Mouse (Mus musculus) hematopoietic stem cell, adult 5-6 weeks (primary cell): ENCODE data around the gene Sp4. TPM values are rescaled to one million over a fixed set of nuclear protein-coding genes. Genes with fewer than 3 reads are reported as not detected.

ENCODE experiments used
- ATAC-seq, 2 experiments: fragments of 125-278 bp in 1 of 2; replicated peaks in 1 of 2; 2 replicates each; pipeline ENCODE4 v1.8.0; 2016 to 2017; ENCODE audit warnings: inconsistent platforms in 2 of 2, mild to moderate bottlenecking in 2 of 2, moderate number of reproducible peaks in 2 of 2, low read depth in 1 of 2, moderate TSS enrichment in 1 of 2; ENCODE audit not compliant: low FRiP score in 2 of 2, poor library complexity in 2 of 2, severe bottlenecking in 2 of 2, insufficient read depth in 1 of 2, low TSS enrichment in 1 of 2
- total RNA-seq: library from RNA; stranded (forward); fragments of 172-1452, 232-1000 nt; gene quantifications from 2 replicates; pipeline ENCODE4 v1.2.3, GENCODE M21; 2017

Gene Sp4
- total RNA-seq: 29.9 and 30.0 TPM in 2 replicates

DNA sequence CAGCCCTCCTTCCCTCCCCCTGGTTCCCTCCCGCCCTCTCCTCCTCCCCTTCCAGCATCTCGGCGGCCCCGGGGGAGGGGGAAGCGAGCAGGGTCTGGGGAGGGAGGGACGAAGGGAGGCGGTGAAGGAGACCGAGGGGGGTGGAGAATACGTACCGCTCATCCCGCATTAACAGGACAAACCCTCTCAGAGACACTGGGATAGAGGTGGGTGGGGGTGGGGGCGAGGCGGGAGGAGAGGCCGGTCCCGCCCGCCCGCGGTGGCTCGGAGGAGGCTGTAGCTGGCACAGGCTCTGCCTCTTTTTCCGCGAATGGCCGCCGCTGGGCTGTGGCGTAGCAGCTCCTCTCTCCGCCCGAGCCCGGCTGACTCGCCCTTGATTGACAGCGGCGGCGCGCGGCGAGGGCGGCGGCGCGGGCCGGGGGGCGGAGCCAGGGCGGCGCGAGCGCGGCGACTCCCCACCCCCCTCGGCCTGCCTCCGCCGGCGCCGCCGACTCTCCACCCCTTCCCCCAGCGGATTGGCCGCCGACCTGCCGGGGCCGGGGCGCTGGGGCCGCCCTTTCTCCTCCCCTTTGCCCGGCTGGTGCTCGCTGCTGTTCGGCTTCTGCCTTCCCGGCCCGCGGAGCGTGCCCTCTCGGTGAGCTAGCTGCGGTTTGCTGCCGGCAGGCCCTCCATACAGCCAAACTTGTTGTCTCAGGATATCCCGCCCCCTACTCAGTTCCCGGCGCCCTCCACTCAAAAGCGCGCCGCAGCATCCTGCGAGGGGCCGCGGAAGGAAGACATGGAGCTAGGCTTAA lies at the start of gene Sp4:
Gene Sp4, minus strand, starts transcription at position 369 of the 794 bp plus-strand sequence.
- peak; percentile 58 to 68 for ATAC-seq

DNA sequence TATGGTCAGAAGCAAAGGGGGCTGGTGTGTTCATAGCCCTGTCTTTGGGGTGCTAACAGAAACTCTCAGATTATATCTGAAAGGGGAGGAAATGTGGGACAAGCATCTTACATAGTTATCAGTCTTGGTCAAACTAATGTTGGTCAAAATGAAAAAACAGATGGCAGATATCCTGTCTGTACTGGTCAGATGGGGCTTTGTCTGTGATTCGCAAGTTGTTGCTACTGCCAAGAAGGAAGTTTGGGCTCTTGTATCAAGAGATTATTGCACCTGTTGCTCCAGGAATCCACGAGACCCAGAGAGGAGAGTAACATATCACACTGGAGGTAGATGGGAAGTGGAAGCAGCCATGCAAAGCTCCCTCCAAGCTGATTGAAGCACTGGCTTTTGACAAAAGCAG lies 37.9 kb upstream of the Sp4 start:
- ATAC-seq: no peak

DNA sequence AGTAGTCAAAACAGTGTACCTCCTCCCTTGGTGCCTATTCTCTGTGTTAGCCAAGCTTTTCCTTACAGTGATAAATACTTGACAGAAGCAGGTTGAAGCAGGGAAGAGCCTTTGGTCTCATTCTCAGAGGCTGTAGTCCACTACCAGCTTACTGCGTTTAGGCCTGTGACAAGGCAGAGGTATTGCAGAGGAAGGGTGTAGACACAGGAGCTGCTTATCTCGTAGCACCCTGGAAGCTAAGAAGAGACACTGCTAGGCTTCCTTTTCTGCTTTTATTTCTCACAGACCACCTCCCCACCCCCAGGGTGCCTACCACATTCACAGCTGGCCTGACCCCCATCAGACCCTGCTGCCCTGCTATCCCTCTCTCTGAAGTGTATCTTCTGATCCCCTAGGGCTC lies 37.0 kb upstream of the Sp4 start:
- no peak for ATAC-seq

DNA sequence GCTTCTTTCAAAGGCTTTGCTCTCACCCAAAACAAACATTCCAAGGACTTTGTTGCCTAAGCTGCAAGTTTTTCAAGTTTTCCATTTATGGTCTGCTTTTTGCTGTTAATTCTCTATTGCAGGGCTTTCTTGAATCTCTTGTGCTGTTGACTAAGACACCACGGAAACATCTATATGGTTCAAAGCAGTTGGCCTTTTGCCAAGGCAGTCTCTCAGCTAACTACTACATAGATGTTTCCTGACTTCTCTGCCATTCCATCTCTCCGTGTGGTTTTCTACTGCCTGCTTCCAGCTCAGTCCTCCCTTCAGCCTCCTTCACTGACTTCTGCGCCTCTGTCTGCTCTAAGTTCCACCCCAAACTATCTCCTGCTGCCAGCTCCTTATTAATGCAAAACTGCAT lies 36.1 kb upstream of the Sp4 start:
- no peak for ATAC-seq

DNA sequence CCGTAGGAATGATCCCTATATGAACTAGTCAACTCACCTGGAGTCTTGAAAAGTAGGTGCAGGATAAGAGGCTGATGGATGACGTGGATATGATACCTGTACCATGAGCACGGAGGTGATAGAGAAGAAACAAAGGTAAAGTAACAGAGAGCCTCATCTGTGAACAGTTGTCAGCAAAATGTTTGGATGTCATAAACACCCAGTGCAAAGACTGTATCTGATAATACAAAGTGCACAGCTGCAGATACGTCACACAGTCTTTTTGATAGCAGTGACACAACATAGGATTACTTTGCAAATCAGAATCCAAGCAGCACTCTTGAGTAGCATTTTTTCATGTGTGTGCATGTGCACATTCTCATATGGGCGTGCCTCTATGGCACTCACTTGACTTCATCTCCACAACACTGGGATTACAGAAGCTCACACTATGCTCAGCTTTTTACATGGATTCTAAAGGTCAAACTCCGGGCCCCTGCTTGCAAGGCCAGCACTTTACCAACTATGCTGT lies 27.6 kb upstream of the Sp4 start:
- no peak for ATAC-seq

DNA sequence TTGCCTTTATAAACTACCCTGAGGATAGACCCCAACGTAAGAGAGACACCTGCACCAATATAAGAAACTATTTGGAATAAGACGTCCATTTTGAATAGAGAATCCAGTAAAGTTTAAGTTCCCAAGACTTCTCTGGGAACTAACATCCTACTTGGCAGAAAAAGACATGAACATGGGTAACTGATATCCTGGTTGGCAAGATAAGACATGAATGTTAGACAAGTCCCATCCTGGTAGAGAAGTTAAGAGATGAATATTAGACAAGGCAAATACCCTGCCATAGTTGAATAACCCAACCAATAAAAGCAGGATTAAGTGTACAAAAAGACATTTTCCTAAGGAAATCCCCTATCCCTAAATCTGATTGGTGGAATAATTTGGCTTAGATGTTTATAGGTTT lies 26.3 kb upstream of the Sp4 start:
- no peak for ATAC-seq

DNA sequence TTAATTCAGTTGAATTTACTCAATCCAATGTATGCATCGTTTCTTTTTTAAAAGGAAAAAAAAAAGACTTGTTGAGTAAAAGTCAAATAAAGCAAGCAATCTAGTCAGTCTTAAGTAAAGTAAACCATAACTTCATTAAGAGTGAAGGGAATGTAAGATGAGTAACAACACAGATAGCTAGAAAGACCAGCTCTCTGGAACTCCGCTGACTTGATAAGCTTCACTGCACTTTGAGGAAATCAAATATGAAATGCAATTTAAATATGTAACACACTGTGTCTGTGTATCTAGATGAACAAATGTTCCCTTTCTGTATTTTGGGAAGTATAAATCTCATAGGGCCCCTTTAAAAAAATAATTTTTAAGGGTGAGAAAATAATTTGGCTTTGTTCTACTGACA lies 24.9 kb upstream of the Sp4 start:
- ATAC-seq: no peak

DNA sequence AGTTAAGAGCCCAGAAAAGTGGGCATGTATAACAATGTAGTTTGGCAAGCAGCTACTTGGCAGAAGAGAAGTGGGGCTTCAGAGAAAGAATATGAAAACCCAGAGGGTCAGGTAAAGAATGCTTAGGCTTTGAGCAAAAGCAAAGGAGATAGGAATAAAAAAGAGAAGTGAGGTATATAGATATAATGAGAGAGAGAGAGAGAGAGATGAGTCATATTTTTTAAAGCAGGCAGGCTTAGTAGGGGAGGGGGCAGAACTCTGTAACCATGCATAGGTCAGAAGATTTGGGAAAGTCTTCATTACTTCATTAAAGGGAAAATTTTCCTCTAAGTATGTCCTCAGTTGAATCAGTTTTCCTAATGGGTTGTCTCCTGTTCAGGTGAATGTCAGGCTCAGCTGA lies 18.8 kb upstream of the Sp4 start:
- no peak for ATAC-seq

DNA sequence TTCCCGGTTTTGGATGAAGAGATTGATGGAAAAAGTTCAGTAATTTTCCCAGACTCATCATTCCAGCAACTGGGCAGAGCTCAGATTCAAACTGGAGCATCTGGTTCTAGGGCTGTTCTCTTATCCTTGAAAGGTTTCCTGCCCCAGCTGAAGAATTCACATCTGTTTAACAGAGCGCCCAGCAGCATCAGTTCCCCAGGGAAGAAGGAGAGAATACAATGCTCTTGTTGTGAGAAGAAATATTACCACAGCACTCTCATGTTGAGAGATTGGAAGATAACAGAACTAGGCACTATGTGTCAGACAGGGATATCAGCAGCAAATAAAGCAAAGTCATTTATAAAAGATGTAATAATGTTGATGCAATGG lies 13.2 kb upstream of the Sp4 start:
- ATAC-seq: no peak

DNA sequence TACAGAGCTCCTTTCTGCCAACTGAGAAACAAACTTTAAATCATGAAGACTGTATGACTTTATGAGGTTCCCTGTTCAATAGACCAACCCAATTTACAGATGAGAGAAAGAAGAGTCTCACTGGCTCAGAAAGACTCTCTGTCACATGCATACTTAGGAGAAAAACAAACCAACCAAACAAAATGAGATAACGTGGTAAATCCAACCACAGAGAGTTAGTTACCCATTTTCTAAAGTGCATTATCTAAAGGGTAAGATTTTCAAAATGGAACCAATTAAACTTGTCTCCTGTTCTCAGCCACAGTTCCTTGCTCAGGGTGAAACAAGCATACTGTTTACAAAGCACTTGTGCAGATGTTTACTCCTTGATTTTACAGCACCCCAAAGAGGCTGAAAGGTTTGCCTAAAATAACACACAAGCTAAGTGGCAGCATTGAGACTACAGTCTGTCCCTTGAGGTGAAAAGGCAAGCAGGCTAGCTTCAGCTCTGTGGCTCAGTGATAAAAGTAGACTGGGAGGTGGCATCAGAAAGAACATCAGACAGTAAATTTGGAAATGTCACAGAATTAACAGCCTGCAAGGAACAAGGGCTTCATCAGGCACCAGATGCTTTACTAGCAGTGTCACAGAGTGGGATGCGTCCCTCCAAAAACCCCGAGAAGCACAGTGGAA lies 12.7 kb upstream of the Sp4 start:
- ATAC-seq: no peak

DNA sequence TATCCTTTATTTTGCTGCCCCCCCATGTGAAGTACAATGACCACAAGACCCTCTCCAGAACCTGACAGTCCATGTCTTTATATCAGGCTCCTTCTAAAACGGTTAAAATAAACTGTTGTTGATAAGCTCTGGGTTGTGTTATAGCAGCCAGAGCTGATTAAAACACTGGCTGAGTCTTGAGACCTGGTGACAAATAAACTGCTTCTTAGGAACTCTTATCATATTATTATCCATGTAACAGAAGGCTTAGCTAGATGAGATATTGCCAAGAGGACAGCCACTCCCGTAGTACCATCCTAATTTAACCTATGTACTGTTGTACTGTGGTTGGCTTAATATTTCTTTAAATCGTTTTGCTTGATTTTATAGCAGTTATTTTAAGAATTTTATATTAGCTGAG lies 2.3 kb upstream of the Sp4 start:
- ATAC-seq: no peak

DNA sequence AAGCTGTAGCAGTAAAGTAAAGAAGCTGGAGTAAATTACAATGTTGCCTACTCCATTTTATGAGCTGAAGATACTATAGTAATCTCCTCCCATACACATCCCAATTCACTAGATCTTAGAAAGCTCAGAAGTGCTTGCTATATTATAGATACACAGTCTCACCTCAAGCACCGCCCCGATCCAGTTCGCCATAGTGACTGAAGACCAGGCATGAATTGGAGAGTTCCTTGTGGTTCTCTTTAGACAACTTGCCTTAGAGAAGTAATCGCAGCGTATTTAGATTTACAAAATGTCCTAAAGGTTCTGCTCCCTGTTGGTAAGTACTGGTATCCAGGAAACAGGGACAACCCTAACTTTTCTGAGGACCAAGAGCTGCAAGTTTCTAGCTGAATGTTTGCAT lies 1.8 kb upstream of the Sp4 start:
- no peak for ATAC-seq

DNA sequence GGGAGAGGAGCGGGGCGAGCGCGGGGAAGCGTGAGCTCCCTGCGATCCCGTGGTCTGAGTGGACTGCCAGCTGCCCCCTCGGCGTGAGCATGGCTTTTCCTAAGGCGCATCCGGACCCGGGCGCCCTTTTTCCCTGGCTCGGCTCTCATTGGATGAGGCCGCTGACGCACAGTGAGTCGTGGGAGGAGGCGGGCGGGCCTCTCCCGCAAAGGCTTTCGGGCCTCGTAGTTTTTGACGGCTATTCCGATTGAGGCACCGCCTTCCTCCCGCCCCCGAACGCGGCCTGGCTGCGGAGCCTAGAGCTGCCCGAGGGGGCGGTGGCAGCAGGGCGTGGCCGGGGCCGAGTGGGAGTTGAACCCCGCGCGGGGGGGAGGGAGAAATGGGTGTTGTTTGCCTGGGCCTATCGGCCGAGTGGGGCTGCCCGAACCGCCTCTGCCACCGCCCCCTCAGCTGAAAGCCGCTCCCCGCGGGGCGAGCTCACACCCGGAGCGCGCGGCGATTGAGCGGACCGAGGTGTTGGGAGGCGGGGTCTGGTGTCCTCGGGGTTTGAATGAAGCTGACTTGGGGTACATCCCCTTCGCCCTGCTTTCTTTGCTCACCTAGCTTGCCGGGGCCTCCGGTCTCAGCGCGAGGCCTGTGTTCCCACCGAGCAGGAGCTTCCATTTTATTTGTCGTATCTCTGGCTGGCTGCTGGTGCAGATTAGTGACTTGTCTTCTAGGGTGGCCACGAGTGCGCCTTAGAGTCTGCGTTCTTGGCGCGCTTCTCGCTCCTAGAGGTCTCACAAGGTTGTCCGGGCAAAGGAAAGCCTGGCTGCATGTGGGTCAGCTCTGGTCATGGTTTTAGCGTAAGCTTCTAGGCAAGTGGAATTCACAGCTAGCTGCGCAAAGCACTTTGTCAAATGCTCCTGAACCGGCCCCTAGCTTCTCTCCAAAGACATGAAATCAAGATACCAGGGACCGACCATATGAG lies 911 bp upstream of the Sp4 start:
- peak; percentile 77 to 81 for ATAC-seq

DNA sequence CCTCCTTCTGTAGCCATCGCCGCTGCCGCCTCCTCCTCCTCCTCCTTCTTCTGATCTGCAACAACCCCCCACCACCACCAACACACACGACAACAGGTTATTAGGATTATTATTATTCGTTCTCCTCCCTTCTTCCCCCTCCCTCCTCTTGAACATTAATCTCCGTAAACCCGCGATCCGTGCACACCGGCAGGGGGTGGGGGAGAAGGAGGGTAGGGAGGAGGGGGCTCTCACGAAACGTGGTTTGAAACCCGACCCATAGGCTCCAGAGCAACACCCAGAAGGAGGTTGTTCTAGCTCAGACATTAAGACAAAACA lies 527 bp downstream of the Sp4 start:
- no peak for ATAC-seq

DNA sequence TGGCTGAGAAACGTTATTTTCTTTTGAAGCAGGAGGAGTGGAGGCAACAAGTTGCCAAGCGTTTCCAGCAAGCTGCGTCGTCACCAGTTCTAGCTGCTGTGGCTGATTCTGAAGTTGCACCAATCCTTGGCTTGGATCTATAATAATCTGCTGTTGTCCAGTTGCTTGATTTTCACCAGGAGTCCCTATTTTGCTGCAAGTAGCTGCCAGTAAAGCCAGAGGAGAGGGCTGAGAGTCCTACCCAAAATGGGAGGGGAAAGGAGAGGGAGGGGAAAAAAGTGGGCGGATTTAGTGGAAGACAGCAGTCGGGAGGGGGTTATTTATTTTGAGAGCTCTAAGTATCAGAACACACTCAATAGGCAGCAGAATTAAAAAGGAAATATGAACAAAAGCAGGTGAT lies 1.3 kb downstream of the Sp4 start:
- no peak for ATAC-seq

DNA sequence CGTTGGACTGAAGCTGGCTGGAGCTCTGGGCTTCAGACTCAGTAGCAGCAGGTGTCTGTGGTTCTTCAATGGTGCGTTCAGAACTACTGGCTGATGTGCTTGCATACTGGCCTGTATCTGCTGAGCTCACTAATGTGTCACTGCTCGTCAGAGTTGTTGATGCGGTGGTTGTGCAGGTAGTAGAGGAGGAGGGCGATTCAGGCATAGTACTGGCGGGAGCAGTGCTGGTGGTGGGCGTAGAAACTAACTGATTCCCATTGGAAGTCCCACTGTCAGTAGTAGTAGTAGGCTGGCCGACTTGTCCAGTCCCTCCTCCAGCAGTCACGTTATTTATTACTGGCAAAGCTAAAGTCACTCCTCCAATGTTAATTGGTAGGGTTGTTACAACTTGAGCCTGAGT lies 2.1 kb downstream of the Sp4 start:
- no peak for ATAC-seq

DNA sequence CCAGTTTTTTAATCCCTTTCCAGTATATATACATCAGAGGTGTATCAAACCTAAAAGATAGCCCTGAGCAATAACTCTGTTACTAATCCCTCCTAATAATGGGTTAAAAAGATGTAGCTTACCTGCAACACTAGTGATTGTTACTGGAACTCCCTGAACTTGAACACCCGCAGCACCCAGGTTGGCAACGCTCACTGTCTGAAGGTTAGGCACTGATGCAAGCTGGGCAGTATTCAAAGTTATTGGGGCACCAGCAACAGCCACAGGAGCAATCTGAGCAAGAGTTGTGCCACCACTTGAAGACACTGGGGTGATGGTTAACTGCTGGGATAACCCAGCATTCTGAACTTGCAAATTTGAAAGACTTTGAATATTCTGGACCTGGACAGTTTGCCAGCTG lies 2.7 kb downstream of the Sp4 start:
- ATAC-seq: no peak

DNA sequence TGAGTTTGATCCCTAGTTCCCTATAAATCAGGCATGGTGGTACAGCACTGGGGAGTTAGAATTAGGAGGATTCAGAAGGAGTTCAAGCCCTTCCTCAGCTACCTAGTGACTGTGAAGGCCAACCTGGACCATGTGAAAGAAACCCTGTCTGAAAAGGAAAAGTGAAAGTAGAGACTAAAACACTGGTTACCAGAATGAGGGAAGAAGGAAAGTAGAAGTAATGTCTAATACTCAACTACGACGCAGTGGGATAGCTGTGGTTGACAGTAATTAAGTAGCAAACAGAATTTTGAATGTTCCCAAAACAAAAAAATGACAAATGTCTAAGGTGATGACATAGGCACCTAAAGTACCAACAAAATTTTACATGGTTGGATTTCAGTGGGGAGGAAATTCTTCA lies 5.0 kb downstream of the Sp4 start:
- ATAC-seq: peak; percentile 50 to 51; a peak in 3 of 4 replicates
